Mouse (Mus musculus): ENCODE data around the gene Nup107.
"Not testable (repeated sequence)": the region's sequence is repeated elsewhere in the genome, so short reads cannot be mapped to it uniquely, and the experiment has no call there.

The Nup107 gene

GRCm38 (mm10) chr10:117718161-117719119 lies 74.1 kb downstream of the Nup107 start:
- no peak for DNase-seq (ENCODE audit: low spot score in 2 of 2)

DNA sequence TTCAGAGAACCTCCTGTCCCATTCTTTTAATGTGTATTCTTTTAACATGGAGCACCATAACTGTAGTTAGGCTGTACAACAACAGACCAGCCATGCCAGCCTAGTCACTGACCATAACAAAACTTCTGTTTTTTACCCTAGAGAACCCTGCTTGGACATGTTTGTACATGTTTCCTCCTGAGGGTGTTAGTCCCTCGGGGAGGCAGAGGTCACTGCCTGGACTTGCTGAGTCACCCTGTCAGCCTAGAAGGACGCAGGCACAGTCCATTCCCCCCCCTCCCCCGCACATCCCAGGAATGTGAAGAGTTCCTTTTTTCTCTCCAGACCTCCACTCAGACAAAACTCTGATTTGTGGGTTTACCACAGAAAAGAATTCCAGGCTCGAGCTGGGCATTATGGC lies 74.9 kb downstream of the Nup107 start:
- no peak for DNase-seq (ENCODE audit: low spot score in 2 of 2)

DNA sequence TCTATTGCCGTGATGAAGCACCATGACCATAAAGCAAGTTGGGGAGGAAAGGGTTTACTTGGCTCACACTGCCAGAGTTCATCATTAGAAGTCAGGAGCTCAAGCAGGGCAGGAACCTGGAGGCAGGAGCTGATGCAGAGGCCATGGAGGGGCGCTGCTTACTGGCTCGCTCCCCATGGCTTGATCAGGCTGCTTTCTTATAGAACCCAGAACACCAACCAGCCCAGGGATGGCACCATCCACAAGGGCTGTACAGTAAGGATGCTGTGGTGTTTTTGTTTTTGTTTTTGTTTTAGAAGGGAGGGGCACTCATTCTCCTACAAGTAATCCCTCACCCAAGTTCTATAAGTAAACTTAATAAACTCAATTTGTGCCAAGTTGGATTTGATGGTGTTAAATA lies 75.8 kb downstream of the Nup107 start:
- DNase-seq (ENCODE audit: low spot score in 2 of 2): no peak

DNA sequence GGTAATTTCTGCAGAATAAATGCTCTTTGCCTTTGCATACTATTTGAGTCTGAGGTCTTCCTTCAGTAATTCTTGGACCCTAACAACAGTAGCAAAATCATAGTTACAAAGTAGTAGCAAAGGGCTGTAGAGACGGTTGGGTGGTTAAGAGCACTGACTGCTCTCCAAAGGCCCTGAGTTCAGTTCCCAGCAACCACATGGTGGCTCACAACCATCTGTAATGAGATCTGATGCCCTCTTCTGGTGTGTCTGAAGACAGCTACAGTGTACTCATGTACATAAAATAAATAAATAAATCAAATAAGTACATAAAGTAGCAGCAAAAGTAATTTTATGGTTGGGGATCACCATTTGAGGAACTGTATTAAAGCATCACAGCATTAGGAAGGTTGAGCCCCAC lies 76.9 kb downstream of the Nup107 start:
- DNase-seq (ENCODE audit: low spot score in 2 of 2): not testable (repeated sequence)

- DNase-seq (ENCODE audit: low spot score in 2 of 2): no peak
These were observed 77.5 kb downstream of the Nup107 start for GRCm38 (mm10) chr10:117714928-117715500.

DNA sequence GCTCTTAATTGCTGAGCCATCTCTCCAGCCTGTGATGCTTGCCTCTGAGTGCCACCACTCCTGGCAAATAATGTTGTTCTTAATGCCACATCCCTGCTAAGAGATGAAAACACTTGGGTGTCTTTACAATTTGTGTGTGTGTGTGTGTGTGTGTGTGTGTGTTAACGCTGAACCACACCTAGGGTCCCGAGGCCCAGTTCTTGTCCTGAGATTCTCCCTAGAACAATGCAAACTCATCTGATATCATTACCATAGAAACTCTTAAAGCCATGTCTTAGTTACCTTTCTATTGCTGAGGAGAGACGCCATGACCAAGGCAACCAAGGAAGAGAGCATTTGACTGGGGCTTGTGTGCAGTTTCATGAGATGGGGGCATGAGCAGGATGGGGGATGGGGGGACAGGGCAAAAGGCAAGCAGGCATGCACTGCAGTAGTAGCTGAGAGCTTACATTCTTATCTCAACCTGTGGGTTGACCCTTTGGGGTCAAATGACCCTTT lies 78.4 kb downstream of the Nup107 start:
- DNase-seq (ENCODE audit: low spot score in 2 of 2): no peak

DNA sequence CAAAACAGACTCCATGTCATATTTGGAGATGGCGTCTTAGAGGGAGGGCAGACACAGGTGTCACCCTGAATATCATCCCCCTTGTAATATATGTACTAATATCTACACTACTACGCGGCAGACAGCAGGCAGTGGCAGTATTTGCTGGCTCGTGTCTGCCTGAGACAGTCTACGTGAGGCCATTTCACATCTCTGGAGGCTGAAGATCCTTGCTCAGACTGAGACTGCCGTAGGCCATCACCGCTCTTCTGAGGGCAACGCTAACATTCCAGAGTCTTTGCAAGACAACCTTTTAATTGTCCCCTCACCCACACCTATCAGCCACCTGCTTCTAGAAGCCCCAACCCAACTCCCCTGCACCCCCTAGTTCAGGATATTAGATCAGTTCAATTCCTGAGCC lies 79.0 kb downstream of the Nup107 start:
- DNase-seq (ENCODE audit: low spot score in 2 of 2): no peak

- no peak for DNase-seq (ENCODE audit: low spot score in 2 of 2)
These were observed 79.6 kb downstream of the Nup107 start for GRCm38 (mm10) chr10:117712871-117713270.

DNA sequence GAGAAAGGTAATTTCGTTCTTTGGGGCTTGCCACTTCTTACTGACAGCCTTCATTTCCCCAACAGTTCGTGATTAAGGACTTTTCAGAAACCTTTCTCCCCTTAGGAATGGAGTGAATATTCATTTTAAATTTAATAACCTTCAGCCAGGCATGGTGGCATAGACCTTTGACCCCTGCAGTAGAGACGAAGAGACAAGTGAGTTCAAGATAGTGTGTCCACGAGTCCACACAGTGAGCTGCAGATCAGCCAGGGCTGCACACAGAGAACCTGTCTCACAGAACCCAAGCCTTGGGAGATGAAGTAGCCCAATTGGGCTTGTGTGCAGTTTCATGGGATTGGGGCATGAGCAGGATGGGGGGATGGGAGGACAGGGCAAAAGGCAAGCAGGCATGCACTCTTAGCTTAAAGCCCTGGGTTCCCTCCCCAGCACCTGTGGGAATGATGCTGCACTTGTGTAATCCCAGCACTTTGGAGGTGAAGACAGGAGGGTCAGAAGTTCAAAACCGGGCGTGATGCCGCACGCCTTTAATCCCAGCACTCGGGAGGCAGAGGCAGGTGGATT lies 80.2 kb downstream of the Nup107 start:
- DNase-seq (ENCODE audit: low spot score in 2 of 2): no peak

DNA sequence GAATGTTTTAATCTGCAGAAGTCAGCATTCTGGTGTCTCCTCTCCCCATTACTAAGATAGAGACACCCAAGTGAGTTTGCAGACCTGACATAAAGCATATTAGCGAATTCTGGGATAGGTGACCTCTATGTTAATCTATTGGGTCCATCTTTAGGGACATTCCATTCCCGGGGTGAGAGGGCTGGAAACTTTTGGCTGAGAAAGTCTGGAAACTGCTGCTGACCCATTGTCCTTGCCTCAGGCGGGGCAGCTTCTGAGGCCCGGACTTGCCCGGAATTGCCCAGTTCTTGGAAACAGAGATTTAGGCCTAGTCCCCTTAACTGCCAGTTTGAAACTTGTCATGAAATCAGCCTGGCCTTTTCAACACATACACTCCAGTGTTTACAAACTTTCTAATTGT lies 81.1 kb downstream of the Nup107 start:
- no peak for DNase-seq (ENCODE audit: low spot score in 2 of 2)

- peak; percentile 93 to 95 for DNase-seq (ENCODE audit: low spot score in 2 of 2)
These were observed 81.8 kb downstream of the Nup107 start, which contains the start of gene Mdm2 for GRCm38 (mm10) chr10:117710604-117711141. Gene Mdm2, minus strand, starts transcription at chr10:117710758.

GRCm38 (mm10) chr10:117709930-117710603 lies 82.4 kb downstream of the Nup107 start:
- DNase-seq (ENCODE audit: low spot score in 2 of 2): peak; percentile 68 to 72

- no peak for DNase-seq (ENCODE audit: low spot score in 2 of 2)
These were observed 83.1 kb downstream of the Nup107 start for GRCm38 (mm10) chr10:117709326-117709830.

- DNase-seq (ENCODE audit: low spot score in 2 of 2): no peak
These were observed 83.6 kb downstream of the Nup107 start for GRCm38 (mm10) chr10:117708856-117709255.

DNA sequence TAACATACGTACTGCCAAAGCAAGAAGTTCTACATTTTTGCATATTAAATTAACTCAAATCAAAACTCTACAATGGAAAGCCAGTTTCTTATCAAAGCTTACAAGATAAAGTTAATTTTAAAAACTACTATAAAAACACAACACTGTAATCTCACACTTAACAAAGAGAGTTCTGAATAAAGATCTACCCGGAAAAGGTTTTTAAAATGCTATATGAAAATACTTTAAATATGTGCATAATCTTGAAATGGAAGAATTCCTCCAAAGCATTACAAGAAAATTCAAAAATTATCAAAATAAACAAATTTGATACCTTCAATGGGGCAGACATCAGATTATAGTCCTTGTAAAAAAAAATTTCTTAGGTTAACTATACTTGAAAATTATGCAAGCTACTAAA lies 84.1 kb downstream of the Nup107 start:
- no peak for DNase-seq (ENCODE audit: low spot score in 2 of 2)

GRCm38 (mm10) chr10:117707114-117707838 lies 85.2 kb downstream of the Nup107 start:
- DNase-seq (ENCODE audit: low spot score in 2 of 2): no peak

DNA sequence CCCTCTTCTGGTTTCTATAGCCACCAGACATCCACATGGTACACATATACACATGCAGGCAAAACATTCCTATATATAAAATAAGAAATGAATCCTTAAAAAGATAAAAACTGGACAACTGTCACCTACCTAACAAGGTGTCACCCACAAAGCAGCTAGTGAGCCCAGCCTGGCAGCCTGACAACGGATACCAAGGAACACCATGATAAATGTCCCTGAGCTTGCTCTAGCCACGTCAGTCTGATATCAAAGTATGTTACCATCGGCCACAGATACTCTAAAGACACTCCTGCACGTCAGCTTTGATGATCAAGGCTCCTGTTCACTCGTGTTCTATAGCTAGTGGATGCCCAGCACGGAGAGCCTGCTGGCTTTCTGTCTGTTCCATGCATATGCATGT lies 86.1 kb downstream of the Nup107 start:
- DNase-seq (ENCODE audit: low spot score in 2 of 2): no peak

GRCm38 (mm10) chr10:117705806-117706205 lies 86.7 kb downstream of the Nup107 start:
- no peak for DNase-seq (ENCODE audit: low spot score in 2 of 2)

DNA sequence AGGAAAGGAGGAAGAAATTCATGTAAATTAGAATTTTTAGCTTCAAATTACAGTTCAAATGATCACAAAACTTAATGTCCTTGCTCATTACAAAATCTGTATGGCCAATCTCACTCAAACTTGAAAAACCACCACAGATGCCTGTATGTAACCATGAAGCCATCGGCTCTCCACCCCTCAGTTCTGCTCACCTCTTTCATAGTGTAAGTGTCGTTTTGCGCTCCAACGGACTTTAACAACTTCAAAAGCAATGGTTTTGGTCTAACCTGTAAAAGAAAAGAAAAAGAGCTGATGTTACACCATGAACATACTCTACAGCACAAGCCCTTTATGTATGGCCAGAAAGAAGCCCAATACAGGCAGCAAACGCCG lies 87.6 kb downstream of the Nup107 start:
- no peak for DNase-seq (ENCODE audit: low spot score in 2 of 2)

- DNase-seq (ENCODE audit: low spot score in 2 of 2): not testable (repeated sequence)
These were observed 88.1 kb downstream of the Nup107 start for GRCm38 (mm10) chr10:117704314-117704963.
